Mouse (Mus musculus) erythroblast, embryonic 14.5 days (primary cell): ENCODE data around the gene Zap70.

Experiments used
- GATA1 ChIP-seq: IDR thresholded peaks from 2 replicates; pipeline ENCODE4 v1.6.1; 2012; ENCODE audit warnings: low read length, inconsistent platforms, mixed read lengths
- TAL1 ChIP-seq: IDR thresholded peaks from 3 replicates; pipeline ENCODE4 v1.6.1; 2012; ENCODE audit warnings: low read length, inconsistent platforms, mixed read lengths

DNA sequence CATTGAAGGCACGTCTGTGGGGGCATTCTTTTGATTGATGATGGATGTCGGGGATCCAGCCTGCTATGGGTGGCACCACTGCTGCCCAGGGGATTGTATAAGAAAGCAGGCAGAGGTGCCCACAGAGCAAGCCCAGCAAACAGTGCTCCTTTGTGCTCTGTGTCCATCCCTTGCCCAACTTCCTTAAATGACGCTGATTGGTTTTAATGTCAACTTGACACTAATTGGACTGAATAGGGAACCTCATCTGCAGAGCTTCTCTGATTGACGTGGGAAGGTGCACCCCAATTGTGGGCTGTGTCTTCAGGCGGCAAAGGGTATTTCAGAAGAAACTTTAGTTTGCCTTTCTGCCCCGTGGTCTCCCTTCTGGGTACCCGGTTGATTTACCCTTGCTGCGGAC is 27.8 kb downstream of the Zap70 start:
- TF ChIP-seq GATA1 = no peak
- TF ChIP-seq TAL1 = no peak
